Mouse (Mus musculus) kidney, embryonic 14.5 days (tissue): ENCODE results near the gene Zfp791. TPM values are rescaled to one million over a fixed set of nuclear protein-coding genes. Genes with fewer than 3 reads are reported as not detected.
"Not testable (repeated sequence)": the region's sequence is repeated elsewhere in the genome, so short reads cannot be mapped to it uniquely, and the experiment has no call there.

Experiments used
- ATAC-seq: fragments of 200-750 bp; cut with Nextera tagmentation; 2 replicates; pipeline ENCODE4 v1.8.0; 2017; ENCODE audit warnings: moderate number of reproducible peaks, mild to moderate bottlenecking, moderate TSS enrichment, moderate library complexity; ENCODE audit not compliant: low FRiP score, low TSS enrichment
- H3K27ac ChIP-seq: fragments of 300-500 bp; sonication (generic); 2 replicates; pipeline ENCODE4 v1.5.1; 2014; ENCODE audit warnings: low read depth, mild to moderate bottlenecking, low read length, moderate library complexity, mixed read lengths
- H3K27me3 ChIP-seq: fragments of 300-500 bp; sonication (generic); 2 replicates; pipeline ENCODE4 v1.6.1; 2014; ENCODE audit warnings: mild to moderate bottlenecking, low read length; ENCODE audit not compliant: control insufficient read depth, insufficient read depth
- H3K36me3 ChIP-seq: fragments of 300-500 bp; sonication (generic); 2 replicates; pipeline ENCODE4 v1.6.1; 2014; ENCODE audit warnings: low read length, mixed read lengths; ENCODE audit not compliant: control insufficient read depth, insufficient read depth
- H3K4me1 ChIP-seq: fragments of 300-500 bp; sonication (generic); 2 replicates; pipeline ENCODE4 v1.6.1; 2014; ENCODE audit warnings: low read length, mixed read lengths; ENCODE audit not compliant: control insufficient read depth, insufficient read depth
- H3K4me2 ChIP-seq: fragments of 300-500 bp; sonication (generic); replicated peaks from 2 replicates; pipeline ENCODE4 v1.6.1; 2014; ENCODE audit warnings: low read depth, mild to moderate bottlenecking, low read length
- H3K4me3 ChIP-seq: fragments of 300-500 bp; sonication (generic); 2 replicates; pipeline ENCODE4 v1.5.1; 2014; ENCODE audit warnings: mild to moderate bottlenecking, low read length
- H3K9ac ChIP-seq: fragments of 300-500 bp; sonication (generic); 2 replicates; pipeline ENCODE4 v1.6.1; 2014; ENCODE audit warnings: low read depth, mild to moderate bottlenecking, low read length, moderate library complexity
- H3K9me3 ChIP-seq: fragments of 300-500 bp; sonication (generic); 2 replicates; pipeline ENCODE4 v1.6.1; 2016; ENCODE audit warnings: low read length; ENCODE audit not compliant: control insufficient read depth
- WGBS: fragments of 180-500 bp; shearing (Covaris S2); extraction: QIAGEN DNeasy Blood & Tissue Kit; methylation state at CpG from one replicate; pipeline ENCODE4 v1.1.7; 2014; 5-methylcytosine and 5-hydroxymethylcytosine counted together
- polyA plus RNA-seq: library from polyadenylated mRNA; unstranded; fragments of >200 nt; fragmentation: Nextera tagmentation; extraction: Ambion mirVana; gene quantifications from 2 replicates; pipeline ENCODE4 v1.2.1, GENCODE M21; 2014

The Zfp791 gene
- polyA plus RNA-seq, 1 experiment from 2014 or later: 1.6 TPM

- Histone ChIP-seq H3K4me2 (no peak overlapping the region), H3K36me3 (peaks cover 35% of the 10 kb centered on the region), H3K9me3 (no peaks in the 10 kb centered on the region), H3K27ac (no peak overlapping the region), H3K4me1 (no peaks in the 10 kb centered on the region), H3K9ac (no peak overlapping the region), H3K4me3 (no peak overlapping the region), H3K27me3 (no peaks in the 10 kb centered on the region)
- 90% methylated on average over 11 of the region's 11 CpGs for WGBS
- ATAC-seq: no peak
Measured at GRCm38 (mm10) chr8:85090856-85091255, 32.0 kb downstream of the Zfp791 start.

DNA sequence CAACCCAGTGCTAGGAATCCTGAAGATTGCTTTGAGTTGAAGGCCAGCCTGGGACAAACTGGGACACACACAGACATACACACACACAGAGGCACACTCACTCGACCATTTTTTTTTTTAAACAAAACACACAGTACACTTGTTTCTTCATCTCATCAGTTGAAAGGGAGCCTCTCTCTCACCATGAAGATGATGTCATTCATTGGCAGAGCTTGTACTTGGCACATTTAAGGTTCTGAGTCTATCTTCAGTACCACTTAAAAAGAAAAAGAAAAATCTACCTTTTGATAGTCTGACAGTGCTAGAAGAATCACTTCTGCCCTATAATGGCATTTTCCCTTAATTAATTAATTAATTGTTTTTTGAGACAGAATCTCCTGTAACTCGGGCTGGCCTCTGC lies 34.1 kb downstream of the Zfp791 start:
- Histone ChIP-seq H3K36me3 (peaks cover 31% of the 10 kb centered on the region), H3K9me3 (no peaks in the 10 kb centered on the region)
- 78% methylated on average over 2 of the region's 2 CpGs for WGBS

DNA sequence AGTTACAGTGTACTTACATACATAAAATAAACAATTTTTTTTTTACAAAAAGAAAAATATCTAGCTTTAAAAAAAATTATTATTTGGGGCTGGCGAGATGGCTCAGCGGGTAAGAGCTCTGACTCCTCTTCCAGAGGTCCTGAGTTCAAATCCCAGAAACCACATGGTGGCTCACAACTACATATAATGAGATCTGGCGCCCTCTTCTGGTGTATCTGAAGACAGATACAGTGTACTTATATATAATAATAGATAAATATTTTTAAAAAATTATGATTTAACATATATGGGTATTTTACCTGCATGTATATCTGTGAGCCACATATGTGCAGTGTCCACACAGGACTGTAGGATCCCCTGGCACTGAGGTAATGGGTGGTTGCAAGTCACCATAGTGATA lies 36.7 kb downstream of the Zfp791 start:
- Histone ChIP-seq H3K4me3 (no peak overlapping the region), H3K4me2 (no peak overlapping the region), H3K4me1 (peaks cover 7% of the 10 kb centered on the region; the same call in 1 of the 2 replicates), H3K36me3 (peaks cover 21% of the 10 kb centered on the region), H3K27ac (no peak overlapping the region), H3K9me3 (no peaks in the 10 kb centered on the region), H3K9ac (no peak overlapping the region), H3K27me3 (no peaks in the 10 kb centered on the region)
- WGBS: 82% methylated on average over 3 of the region's 3 CpGs
- ATAC-seq: no peak

More for the DNA sequence above, 34.1 kb downstream of the Zfp791 start:
- 0 out of 2 replicates have a peak, but pooled peaks cover 2% of the 10 kb centered on the region for H3K4me1 ChIP-seq
- ATAC-seq: no peak
- no peak overlapping the region for H3K9ac ChIP-seq
- H3K27ac ChIP-seq: no peak overlapping the region
- no peak overlapping the region for H3K4me2 ChIP-seq
- H3K27me3 ChIP-seq: no peaks in the 10 kb centered on the region
- no peak overlapping the region for H3K4me3 ChIP-seq

DNA sequence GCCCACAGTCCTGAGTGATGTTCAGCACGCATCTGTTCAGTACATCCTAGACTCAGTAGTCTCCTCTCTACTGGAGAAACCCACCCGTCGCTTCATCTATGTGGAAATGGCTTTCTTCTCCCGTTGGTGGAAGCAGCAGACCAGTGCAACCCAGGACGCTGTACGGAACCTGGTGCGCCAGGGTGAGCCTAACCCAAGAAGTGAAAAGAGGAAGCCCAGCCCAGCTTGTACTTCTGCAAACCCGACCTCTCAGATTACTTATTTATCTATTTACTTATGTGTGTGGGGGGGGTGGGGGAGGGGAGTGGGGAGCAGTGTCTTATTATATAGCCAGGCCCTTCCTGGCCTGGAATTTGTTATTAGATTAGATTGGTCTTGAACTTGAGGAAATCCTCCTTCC lies 38.3 kb downstream of the Zfp791 start:
- H3K9me3 ChIP-seq: no peaks in the 10 kb centered on the region
- peaks cover 9% of the 10 kb centered on the region; the same call in 1 of the 2 replicates for H3K4me1 ChIP-seq
- H3K4me3 ChIP-seq: no peak overlapping the region
- no peak overlapping the region for H3K9ac ChIP-seq
- peaks cover 21% of the 10 kb centered on the region for H3K36me3 ChIP-seq
- no peak overlapping the region for H3K4me2 ChIP-seq
- no peaks in the 10 kb centered on the region for H3K27me3 ChIP-seq
- 85% methylated on average over 8 of the region's 8 CpGs for WGBS
- ATAC-seq: no peak
- no peak overlapping the region for H3K27ac ChIP-seq

- Histone ChIP-seq H3K4me2 (peak within 1 kb of the TSS; percentile 81), H3K4me3 (peak within 1 kb of the TSS; percentile 64), H3K36me3 (peaks cover 27% of the 10 kb centered on the region), H3K27ac (no peak within 1 kb of the TSS), H3K27me3 (no peaks in the 10 kb centered on the region), H3K4me1 (peaks cover 11% of the 10 kb centered on the region; the same call in 1 of the 2 replicates), H3K9ac (peak within 1 kb of the TSS; percentile 67), H3K9me3 (no peaks in the 10 kb centered on the region)
- ATAC-seq: peak; percentile 89
- WGBS: under 1% methylated on average over 30 of the region's 30 CpGs
Measured at GRCm38 (mm10) chr8:85083108-85083813, 39.6 kb downstream of the Zfp791 start, which contains the start of gene Man2b1. TSS of gene Man2b1 (plus strand) at chr8:85083270.

DNA sequence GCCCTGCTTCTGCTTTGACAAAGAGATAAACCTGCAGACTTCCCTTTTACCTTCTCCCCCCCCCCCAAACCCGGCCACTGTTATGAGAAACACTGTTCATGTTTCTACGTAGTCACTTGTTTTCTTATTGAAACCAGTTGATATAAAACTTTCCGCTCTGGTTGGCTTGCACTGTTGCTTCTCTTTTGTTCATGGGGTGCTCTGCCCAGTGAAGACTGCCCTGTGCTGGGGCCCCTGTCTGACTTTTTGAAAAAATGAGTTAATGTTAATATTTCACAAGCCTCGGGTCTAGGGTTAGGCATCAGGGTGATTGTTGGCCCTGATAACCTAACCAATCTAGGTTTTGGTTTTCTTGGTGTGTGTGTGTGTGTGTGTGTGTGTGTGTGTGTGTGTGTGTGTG lies 40.7 kb downstream of the Zfp791 start:
- not testable (repeated sequence) for H3K4me3 ChIP-seq, H3K4me2 ChIP-seq
- 87% methylated on average over 4 of the region's 4 CpGs for WGBS

DNA sequence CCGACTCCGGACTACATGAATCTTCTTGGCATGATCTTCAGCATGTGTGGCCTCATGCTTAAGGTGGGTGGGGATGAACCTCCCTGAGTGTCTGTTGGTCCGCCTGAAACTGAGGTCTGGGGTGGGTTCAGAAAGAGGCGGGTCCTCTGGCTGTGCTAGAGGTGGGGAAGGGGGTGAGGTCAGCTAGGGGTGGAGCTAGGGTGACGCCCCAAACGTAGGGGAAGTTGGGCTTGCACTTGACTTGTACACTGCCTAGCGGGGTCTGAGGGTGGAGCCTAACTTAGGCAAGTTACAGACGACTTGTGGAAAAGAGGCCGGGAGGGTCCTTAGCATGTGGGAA lies 41.7 kb downstream of the Zfp791 start, which contains the start of gene Wdr83:
Gene Wdr83, minus strand, starts transcription at position 91 of the 340 bp plus-strand sequence.
- H3K27ac ChIP-seq: peak within 1 kb of the TSS; percentile 79
- H3K4me1 ChIP-seq: peaks cover 11% of the 10 kb centered on the region; the same call in 1 of the 2 replicates
- peaks cover 24% of the 10 kb centered on the region for H3K36me3 ChIP-seq
- H3K9me3 ChIP-seq: no peaks in the 10 kb centered on the region
- H3K9ac ChIP-seq: peak within 1 kb of the TSS; percentile 88
- H3K4me2 ChIP-seq: peak within 1 kb of the TSS; percentile 88
- peak within 1 kb of the TSS; percentile 95 for H3K4me3 ChIP-seq
- ATAC-seq: peak; percentile 61
- H3K27me3 ChIP-seq: no peaks in the 10 kb centered on the region
- whole genome bisulfite sequencing: under 1% methylated on average over 9 of the region's 9 CpGs

More for the DNA sequence above, 40.7 kb downstream of the Zfp791 start:
- ATAC-seq, H3K27me3 ChIP-seq, H3K9ac ChIP-seq, H3K9me3 ChIP-seq, H3K27ac ChIP-seq: not testable (repeated sequence)
- Histone ChIP-seq H3K36me3 (peaks cover 26% of the 10 kb centered on the region), H3K4me1 (peaks cover 11% of the 10 kb centered on the region; the same call in 1 of the 2 replicates)

DNA sequence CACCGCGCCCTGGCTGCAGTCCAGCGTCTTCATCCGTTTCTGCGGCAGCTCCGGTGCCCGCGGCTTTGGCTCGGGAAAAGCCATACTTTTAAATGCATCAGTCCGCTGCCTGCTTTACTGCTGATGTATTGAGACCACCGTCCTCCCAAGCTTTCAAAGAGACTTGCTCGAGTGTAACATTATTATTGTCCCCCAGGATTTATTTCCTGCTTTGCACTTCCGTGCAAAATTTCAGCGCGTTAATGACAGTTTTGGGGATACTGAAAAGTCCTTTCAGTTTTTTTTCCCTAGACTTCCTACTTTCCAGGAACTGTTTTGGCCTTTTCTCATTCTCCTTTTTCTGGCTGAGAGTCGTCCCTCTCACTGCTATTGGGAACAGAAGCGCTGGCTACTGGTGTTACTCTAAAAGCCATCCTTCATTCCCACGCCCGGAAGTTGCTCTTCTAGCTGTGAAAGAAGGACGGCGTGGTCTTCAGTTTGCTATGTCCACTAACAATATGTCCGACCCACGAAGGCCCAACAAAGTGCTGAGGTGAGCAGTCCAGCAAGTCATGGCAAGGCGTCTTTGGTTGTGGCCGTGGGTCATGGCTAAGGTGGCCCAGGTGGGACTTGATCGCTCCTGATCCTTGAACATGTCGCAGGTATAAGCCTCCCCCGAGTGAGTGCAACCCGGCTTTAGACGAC lies 42.2 kb downstream of the Zfp791 start, which contains the start of gene Wdr83os:
Gene Wdr83os, plus strand, starts transcription at position 209 of the 684 bp plus-strand sequence.
- Histone ChIP-seq H3K9ac (peak within 1 kb of the TSS; percentile 88), H3K9me3 (no peaks in the 10 kb centered on the region), H3K27me3 (no peaks in the 10 kb centered on the region), H3K36me3 (peaks cover 28% of the 10 kb centered on the region), H3K27ac (peak within 1 kb of the TSS; percentile 79), H3K4me2 (peak within 1 kb of the TSS; percentile 88), H3K4me1 (peaks cover 11% of the 10 kb centered on the region; the same call in 1 of the 2 replicates), H3K4me3 (peak within 1 kb of the TSS; percentile 95)
- ATAC-seq: peak; percentile 0; the same call in 1 of the 2 replicates
- under 1% methylated on average over 30 of the region's 30 CpGs for WGBS

DNA sequence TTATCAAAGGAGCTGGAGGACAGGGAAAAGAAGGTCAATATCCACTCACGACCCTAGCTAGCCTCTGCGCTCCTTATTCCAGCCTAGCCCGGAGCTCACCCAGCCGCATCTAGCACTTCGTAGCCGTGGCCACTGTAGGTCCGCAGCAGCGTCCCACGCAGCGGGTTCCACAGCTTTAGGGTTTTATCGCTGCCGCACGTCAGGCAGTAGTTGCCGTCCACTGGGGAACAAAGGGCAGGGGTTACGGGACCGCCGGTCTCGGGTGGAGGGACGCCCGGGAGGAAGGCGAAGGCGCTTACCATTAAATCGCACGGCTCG lies 42.7 kb downstream of the Zfp791 start:
- Histone ChIP-seq H3K27me3 (no peaks in the 10 kb centered on the region), H3K4me3 (peak overlapping the region; percentile 95), H3K4me1 (peaks cover 11% of the 10 kb centered on the region; the same call in 1 of the 2 replicates), H3K4me2 (peak overlapping the region; percentile 88), H3K36me3 (peaks cover 28% of the 10 kb centered on the region), H3K9me3 (no peaks in the 10 kb centered on the region), H3K27ac (peak overlapping the region; percentile 79; the same call in 1 of the 2 replicates), H3K9ac (peak overlapping the region; percentile 88)
- no peak for ATAC-seq
- WGBS: under 1% methylated on average over 25 of the region's 25 CpGs
